Mouse (Mus musculus): ENCODE data around the gene Ccdc167.
A peak's percentile ranks its signal among the peaks of the same experiment; 100 is the strongest.

Ccdc167 gene

DNA sequence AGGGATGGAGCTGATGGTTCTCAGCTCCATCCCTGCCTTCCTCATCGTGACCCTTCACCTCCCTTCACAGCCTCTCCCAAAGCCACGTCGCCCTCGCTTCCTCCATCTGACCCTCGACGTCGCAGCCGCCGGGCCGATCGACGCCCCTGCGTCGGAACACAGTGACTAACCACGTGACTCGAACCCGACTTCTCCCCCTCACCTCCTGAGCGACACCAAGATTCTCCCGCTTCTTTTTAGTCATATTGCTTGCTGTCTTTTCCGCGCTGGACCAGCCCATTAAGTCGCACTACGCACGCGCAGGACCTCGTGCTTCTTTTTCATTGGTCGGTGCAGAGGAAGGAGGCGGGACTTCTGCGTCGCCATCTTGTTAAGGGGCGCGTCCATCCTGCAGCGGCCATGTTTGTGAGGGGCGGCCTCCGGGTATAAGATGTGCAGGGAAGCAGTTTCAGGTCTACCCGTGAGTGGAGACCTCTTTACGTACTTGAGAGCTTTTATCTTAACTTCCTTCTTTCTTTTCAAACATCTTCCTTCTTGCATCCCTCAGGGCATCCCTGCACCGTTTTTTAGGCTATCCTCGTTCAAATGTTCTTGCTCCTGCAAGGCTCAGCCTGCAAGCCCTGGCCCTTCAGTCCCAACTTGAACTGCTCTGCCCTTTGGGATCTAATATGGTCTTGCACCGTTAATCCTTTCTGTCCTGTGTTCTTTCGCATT lies at the start of gene Ccdc167:
Gene Ccdc167, minus strand, starts transcription at position 313 of the 714 bp plus-strand sequence.
- peak; percentile 98 for DNase-seq

DNA sequence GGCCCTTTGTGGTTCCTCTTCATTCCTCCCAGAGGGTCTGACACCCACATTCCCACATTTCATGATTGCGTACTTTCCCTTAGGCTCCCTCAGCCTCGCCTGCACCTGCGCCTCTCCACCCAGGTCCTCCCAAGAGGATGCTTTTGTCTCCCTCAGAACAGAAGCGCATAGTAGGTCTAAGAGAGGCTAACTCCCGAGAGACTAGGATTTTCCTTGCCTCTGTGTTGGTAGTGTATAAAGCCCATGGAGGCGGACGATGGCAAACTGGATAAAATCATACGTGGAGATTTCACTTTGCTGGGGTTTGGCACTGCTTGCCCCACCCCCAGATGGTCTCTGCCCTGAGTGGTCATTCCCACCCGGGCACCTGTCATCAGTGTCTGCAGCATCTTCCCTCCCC lies 48.5 kb upstream of the Ccdc167 start:
- no peak for DNase-seq

DNA sequence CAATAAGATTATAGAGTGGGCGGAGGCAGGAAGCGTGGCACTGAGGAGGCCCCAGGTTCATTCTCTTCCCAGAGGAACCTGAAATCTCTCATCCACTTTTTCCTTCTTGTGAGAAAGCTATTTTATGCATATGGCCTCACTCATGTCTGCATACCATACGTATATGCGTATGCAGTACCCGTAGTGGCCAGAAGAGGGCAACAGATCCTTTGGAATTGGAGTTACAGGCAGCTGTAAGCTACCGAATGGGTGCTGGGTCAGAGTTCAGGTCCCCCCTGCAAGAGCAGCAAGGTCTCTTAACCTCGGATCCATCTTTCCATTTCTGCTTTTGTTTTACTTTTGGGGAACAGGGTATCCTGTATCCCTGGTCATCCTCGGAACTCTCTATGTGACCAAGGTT lies 45.7 kb upstream of the Ccdc167 start:
- peak; percentile 54 for DNase-seq

DNA sequence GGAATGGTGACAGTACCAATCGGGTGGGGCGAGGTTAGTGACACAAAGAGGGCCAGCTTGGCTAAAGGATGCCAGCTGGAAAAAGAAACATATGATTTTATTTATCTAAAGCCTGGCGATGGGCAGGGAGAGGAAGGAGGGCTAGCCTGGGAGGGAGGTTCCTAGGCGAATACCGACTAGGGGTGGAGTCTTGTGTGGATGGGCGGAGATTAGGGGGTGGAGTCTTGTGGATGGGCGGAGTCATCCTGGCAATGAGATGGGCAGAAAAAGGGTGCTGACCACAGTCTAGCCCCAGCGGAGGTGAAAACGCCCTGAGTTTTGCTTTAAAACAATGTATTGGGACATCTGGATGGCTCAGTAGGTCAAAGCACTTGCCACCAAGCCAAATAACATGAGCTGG lies 45.1 kb upstream of the Ccdc167 start:
- DNase-seq, result no peak

DNA sequence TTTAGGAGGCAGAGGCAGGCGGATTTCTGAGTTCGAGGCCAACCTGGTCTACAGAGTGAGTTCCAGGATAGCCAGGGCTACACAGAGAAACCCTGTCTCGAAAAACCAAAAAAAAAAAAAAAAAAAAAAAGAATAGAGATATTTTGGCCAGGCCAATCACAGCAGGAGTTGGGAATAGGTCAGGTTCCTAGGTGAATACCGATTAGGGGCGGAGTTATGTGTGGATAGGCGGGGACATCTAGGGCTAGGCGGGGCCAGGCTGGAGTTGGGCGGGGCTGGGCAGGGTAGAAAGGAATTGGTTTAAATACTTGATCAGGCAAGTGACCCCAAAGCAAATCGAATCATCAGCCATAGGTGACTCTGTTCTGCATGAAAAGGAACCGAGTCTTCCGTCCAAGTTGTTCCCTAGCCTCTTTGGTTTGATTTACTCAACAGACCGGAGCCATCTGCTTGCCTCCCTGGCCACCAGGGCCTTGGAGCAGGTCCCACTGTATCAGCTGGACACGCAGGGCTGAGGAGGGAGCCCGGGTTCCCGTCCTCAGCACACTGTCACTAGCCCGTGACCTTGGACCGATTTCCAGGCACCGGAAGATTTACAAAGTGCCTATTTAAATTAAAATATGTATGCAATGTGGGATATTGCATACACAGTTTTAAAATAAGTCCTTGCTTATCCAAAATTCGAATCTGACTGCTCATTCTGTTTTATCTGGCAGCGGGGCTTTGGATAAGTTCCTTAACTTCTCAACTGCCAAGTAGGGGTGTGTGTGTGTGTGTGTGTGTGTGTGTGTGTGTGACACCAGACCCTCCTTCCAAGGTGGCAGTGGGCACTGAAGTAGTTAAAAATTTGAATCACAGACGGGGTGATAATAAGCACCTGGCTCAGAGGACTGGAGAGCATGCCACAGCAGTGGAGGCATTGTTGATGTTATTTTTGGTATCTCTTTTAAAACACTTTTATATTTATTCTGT lies 43.8 kb upstream of the Ccdc167 start:
- no peak for DNase-seq

DNA sequence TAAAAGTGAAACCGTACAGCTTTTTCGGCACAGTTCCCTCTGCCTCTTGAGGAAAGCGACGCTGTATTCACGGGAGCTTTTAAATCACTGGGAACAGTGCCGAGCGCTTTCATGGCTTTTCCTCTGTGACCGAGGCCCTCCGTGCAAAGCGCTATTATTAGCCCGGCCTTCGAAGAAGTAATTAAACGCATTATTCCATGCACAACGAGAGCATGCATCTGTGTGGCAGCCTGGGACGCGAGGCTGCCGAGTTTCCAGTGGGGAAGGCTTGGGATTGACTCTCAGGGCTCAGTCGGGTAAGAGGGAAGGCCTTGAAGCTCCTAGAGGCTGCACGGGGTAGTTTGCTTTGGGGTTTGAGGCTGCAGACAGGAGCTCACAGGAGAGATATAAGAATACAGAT lies 43.1 kb upstream of the Ccdc167 start:
- DNase-seq, result peak; percentile 11

DNA sequence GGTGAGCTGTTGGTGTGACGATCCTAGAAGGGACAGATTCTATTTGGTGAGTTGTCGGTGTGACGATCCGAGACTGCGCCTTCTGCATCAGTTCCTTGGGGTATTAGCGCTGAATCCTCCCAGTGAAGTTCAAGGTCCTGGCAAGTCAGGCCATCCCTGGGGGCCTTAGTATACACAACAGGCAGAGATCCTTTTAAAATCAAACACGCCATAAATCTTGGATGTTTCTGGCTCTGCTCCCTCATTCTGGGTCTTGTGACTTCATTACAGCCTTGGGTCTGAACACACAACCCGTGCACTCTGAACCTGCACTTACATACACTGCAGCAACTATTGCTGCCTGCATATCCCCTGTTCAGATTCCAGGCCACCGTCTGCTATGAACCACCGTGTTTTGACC lies 39.5 kb upstream of the Ccdc167 start:
- DNase-seq, result no peak

DNA sequence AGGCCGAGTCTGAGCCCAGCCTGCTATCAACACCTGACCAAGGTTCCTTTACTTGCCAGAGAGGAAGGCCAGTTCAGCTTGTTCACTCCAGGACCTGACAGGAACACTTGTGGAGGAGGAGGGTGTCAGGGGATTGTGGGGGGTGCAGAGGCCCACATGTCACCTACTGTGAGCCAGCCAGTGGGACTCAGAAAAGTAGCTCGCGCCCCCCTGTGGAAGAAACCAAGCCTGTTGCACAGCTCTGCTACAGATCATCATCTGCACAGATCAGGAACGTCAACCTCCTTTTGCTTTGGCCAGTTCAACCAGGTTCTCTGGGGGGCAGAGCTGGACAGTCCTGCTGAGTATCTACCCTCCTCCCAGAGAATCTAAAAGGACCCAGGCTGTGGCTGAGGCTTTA lies 37.7 kb upstream of the Ccdc167 start:
- DNase-seq, result no peak

DNA sequence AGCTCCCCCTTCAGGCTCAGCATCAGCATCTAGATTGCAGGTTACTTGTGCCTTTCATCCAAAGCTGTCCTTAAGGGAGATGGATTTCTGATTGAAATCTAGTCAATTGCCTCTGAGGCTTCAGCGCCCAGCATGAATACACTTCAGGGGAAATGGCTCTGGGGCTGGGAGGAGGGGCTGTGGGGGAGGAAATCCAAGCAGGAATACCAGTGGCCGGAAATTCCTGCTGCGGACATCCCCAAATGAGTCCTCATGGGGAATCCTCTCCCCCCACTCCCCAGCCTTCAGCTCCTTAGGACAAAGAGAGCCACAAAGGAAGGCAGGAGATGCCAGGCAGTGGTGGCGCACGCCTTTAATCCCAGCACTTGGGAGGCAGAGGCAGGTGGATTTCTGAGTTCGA lies 30.6 kb upstream of the Ccdc167 start:
- DNase-seq, result no peak

DNA sequence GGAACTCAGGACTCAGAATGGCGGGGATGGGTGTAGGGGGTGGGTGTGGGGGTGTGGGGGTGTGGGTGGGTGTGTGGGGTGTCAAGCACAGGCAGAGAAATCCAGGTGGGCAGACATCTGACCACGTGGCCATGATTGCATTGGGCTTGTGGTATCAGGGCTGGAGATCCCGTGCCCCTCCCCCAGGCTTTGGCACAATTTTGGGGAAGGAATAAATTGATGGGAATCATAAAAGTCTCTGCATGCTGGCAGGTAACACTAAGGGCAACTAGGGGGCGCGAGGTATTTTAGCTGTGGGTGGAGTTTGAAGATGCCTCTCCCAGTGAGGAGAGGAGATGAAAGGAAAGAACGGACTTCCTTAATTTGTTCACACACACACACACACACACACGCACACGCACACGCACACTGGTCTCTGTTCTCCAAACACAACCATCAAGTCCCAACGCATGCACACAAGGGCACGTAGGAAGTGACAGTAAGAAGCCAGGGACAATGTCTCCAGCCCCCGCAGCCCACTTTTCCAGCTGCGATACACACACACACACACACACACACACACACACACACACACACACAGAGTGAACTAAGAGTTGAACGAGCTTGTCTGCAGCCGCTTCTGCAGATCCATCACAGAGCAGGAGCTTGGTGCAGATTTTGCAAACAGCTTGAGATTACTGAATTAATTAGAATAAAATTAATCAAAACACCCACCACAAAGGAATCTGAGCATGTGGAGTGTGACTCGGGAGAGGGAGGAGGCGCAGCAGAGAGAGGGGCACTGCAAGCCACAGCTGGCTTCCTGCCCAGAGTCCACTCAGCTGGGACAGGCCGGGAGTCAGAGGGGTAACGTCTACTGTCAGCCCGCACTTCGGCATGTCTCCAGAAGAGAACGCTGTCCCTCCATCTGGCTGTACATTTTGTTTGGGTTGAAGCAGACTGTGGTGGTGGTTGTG lies 21.3 kb upstream of the Ccdc167 start:
- peak; percentile 23 for DNase-seq

DNA sequence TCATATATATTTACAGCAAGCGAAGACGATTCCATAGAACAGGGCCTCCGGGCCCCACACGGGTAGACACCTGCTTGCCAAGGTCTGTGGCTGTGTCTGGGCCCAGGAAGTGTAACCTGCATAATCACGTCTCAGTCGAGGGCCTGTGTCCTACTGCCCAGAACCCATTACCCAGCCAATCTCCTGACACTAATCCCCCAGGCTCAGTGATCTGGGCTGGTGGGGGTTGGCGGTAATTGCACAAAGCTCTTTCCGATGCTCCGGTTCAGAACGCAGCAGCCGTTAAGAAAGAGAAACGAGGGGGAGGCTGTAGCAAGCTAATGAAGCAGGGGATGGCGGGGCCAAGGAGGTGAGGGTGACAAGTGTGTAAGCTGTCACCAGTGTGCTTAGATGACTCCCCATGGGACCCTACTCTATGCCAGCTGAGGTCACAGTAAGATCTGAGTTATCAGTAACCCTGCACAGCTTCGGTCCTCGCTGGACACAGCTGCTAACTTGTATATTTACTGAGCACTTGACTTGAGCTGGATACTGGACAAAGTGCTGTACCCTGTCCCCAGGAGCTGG lies 19.7 kb upstream of the Ccdc167 start:
- no peak for DNase-seq

DNA sequence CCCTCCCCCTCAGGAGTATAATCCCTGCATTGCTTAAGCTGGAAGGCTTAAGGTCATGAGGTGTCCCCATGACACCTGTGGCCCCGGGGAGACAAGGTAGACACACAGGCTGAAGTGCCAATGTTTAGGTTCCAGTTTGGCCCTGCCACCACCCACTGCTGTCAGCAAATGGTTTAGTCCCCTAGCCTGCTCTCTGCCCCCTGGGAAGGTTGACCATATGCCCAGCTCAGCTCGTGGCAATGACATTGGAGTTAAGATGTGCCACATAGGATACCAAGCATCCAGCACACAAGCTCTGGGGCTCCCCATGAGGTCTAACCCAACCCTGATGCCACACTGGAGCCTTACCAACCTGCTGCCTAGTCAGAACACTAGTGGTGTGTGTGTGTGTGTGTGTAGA lies 15.7 kb upstream of the Ccdc167 start:
- DNase-seq, result no peak

DNA sequence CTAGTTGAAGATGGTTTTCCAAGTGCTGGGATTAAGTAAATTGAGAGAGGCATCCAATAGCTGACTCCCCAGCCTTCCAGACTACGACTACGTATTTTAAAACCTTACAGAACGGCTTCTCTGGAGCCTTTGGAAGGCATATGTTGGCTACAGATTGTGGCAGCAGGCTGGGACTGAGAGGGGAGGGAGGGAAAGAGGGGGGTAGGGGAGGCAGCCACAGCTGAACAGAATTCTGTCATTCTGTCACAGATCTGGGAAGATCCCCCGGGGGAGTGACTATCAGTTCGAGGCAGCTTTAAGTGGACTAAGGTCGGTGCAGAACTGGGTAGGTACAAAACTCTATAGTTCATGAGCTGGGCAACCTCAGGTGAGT lies 15.1 kb upstream of the Ccdc167 start:
- no peak for DNase-seq

DNA sequence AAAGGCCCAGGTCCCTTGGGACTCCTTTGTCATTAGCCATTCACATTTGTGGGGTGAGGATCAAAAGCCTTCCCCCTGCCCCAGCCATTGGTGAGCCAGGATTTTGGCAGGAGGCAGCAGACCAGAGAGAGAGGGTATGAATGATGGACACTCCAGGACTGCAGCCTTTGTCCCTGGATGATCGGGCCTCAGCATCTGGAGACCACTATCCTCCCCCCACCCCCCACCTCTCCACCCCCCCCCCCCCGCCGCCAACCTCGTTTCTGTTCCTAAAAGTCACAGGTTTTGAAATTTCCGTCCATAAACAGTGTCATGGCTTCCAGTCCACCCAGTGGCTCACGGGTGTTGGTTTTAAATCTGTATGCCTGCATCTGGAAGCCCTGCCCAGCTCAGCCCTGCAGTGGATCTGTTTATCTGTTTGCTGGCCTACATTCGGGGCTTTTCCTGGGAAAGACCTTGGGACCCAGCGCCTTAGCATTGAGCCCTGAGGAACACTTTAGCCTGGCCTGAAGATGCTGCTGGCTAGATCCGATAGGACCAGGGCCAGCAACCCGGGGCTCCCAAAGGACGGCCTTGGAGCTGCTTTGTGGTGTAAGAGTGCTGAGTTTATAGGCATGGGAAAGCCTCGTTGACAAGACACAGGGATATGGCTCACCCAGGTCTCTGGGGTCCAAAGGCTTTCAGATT lies 14.6 kb upstream of the Ccdc167 start:
- no peak for DNase-seq

DNA sequence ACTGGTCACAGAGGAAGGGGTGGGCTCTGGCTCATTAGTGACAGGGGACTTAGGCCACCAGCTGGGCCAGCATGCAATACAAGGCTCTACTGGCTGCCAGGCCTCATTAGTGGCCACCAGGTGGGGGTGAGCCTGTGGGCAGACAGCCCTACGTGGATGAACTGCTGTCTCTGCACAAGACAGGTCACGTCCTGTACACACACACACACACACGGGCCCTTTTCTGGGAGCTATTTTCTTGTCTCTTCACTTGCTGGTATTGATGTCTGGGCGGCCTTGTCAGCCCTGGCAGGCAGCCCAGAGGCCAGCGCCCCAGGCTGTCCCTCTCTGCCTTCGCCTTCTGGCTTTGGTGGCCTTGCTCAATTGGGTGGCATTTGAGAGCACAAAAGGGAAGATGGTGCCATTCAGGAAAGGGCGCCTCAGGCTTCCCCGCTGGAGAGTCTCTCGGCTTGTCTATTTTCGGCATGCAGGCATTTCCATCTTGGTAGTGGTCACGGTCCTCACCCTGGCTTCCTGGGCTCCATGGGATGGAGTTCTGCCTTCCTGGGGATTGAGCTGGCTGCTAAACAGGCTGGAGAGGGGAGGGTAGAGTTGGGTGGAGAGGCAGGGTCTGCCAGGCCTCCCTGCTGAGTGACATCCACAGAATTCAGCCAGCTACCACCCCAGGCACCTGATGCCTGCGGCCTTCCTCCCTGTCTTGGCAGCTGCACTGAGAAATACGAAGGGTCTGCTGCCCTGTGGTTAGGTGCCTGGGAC lies 13.8 kb upstream of the Ccdc167 start:
- DNase-seq, result no peak

DNA sequence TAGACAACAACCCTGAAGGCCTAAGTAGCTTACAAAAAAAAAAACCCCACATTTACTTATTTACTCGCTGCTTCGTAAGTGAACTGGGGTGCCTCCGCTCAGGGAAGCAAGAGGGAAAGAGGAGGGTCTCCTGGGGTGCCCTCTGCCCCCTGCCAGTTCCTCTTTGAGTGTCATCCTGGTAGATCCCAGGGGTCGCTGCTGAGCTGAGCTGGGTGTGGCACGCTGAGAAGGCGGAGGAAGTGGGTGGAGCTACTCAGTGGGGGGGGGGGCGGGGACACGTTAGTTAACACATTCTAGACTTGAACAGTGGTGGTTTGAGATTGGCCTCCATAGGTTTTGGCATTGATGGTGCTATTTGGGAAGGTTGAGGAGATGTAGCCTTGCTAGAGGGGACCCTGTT lies 11.2 kb upstream of the Ccdc167 start:
- DNase-seq, result no peak

DNA sequence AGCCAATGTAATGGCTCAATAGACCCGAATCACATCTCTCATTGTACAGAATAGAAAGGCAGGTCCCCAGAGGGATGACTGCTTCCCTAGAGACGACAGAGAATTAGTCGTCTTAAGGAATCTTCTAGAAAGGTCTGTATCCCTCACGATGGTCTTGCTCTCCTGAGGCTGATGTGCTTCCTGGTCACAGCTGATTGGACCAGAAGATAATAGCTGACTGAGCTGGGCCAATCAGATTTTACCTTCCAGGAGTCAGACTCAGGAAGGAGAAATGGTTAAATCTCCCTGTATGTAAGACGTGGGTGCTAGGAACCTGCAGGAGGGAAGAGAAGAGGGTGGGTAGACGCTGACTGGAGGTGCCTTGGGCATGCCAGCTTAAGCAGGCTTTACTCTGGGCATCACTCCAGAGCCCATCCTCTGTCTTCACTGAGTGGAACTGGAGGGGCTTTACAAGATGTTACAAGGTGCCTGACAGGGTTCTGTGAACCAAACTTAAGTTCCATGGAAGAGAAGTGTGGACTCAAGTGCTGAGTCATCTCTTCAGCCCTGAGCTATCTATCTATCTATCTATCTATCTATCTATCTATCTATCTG lies 8.3 kb upstream of the Ccdc167 start:
- no peak for DNase-seq

DNA sequence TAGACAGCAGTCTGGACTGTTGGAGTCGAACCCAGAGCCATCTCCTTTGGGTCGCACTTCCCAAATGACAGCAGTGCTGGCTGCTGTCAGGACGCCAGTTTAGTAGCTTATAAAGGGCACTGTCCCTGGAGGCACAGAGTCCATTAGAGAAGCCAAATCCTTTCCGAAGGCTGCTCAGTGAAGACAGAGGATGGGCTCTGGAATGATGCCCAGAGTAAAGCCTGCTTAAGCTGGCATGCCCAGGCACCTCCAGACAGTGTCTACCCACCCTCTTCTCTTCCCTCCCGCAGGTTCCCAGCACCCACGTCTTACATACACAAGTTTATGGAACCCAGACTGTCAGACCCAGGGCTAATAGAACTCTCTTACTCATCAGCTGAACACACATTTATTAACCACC lies 7.8 kb upstream of the Ccdc167 start:
- no peak for DNase-seq

DNA sequence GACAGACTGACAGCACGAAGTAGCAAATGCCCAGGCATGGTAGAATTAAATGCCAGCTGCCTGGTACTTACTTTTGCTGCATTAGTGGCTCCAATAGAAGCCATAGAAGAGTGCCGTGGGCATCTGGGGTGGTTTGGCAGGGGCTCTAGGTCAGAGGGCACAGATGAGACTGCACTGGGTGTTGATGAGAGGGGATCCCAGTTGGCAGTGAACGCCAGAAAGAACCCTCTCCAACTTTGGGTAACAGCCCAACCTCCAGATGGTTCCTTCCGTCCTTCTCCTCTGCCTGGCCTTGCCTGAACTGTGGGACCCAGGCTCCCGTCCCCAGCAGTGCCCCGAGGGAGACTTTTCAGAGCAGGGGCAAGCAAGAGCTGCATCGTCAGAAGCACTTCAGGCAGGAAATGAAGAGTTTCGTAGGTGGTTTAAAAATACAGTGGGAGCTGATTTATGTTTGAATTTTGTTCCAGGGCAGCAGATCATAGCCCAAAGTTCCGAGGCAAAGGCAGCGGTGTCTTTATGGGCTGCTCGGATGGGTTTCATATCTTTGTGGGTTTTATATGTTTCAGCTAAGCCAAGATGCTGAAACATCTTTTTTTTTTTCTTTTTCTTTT lies 4.0 kb upstream of the Ccdc167 start:
- no peak for DNase-seq

Data from kidney, adult 9 months (tissue).